Mouse (Mus musculus) left cerebral cortex, adult 2 months (tissue): Measurements from ENCODE around the gene Adgrv1. TPM values are rescaled to one million over a fixed set of nuclear protein-coding genes. Genes with fewer than 3 reads are reported as not detected.

Experiments used
- DNase-seq, 2 experiments: peaks; one replicate each; pipeline ENCODE4 v3.0.0; 2021 to 2022; ENCODE audit warnings: low spot score in 2 of 2, mixed read lengths in 1 of 2; ENCODE audit errors: extremely low spot score in 1 of 2
- H3K27ac ChIP-seq: fragments of 200-600 bp; 2 replicates; pipeline ENCODE4 v1.8.1; 2022
- H3K4me3 ChIP-seq: fragments of 200-600 bp; 2 replicates; pipeline ENCODE4 v1.8.1; 2022
- CTCF ChIP-seq: fragments of 200-600 bp; IDR thresholded peaks from 2 replicates; pipeline ENCODE4 v1.8.1; 2022; ENCODE audit warnings: antibody characterized with exemption, mild to moderate bottlenecking, moderate library complexity
- intact Hi-C: fragments of 180-260 bp; cut with DNase I; formaldehyde crosslinking; loops from one replicate; pipeline ENCODE4 v1.15.1; 2025
- total RNA-seq, 2 experiments: library from RNA; stranded (reverse); gene quantifications; 2 replicates each; pipeline ENCODE4 v1.2.3; 2021

The Adgrv1 gene
- total RNA-seq, 2 experiments from 2014 or later, result 1.4 to 1.6 TPM

DNA sequence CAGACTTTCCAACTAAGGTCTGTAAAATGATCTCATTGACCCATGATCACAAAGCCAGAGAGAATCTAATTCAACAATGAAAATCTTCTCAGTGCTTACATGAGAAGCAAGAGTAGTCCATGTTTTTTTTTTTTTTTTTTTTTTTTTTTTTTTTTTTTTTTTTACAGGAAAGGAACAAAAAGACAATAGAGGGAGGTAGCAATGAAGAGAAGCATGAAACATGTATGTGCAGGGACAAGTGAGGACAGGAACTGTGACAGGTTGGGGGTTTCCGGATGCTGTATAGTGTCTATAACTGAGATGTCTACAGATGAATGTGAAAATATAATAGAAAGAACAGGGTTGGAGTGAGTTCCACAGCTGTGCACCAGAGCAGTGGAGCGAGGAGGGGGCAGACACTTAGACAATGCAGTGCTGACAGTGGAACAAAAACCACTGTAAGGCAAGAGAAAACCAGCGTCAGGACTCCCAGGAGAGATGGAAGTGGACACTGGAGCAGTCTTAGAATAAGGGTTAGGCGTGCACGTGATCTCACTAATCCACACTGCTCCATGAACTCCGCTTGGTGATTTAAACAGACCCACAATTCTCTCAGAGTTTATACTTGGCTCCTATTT, 490.6 kb downstream of the Adgrv1 start:
- intact Hi-C loops, result no loop called here
- DNase-seq, result no peak
- H3K27ac ChIP-seq, result no peak overlapping the region
- TF ChIP-seq CTCF, result no peak
- no peak overlapping the region for H3K4me3 ChIP-seq

DNA sequence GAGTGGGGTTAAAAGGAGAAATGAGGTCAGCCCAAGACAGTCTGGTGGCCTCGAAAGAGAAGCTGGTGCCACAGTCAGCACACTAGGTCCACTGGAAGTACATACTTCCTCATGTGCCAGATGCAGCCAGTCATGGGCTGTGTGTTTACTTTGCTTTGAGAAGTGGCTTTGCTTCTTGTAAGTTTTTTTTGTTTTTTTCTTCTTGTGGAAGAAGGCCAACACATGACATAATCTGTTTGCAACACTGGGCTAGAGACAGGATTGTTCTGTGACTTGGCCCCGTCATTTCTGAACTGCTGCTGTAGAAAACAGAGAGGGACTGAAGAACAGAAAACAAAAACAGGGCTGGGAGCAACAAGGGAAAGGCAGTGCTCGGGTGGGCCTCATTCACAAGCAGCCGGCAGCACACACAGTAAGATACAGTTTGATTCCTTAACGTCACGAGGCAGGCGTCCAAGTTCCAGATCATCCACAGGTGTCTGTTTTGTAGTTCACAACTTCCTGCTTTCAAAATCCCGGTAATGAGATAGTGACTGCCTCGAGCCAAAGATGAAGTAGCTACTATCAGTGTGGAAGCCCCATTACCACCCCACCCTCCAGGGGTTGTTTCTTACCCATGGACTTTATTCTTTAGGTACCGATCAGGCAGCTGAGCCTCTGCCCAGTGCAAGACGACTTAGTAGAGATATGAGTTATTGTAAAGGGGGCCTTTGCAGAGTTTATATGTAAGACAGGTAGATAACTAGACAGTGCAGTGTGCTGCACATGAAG, 496.1 kb downstream of the Adgrv1 start:
- no peak for DNase-seq
- TF ChIP-seq CTCF, result no peak
- peak overlapping the region; percentile 61 for H3K27ac ChIP-seq
- H3K4me3 ChIP-seq, result no peak overlapping the region
- intact Hi-C loops, result no loop called here

DNA sequence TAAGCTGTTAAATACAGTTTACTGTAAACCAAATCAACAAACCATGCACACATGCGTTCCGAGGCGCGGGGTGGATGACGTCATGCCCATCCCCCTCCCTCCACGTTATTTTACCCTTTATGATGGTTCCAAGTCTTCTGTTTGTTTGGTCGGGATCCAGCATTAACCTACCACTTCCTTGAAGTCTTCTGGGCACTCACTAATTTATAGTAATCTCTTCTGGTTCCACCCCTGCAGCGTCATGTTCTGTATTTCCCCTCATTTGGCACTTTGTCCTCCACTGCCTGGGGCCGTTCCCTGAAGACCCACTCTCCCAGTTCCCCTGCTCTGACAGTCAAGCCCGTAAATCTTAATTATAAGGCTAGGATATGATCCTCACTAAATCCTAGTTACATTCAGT, 497.0 kb downstream of the Adgrv1 start:
- DNase-seq, result no peak
- Histone ChIP-seq H3K4me3 (no peak overlapping the region), H3K27ac (peak overlapping the region; percentile 61; the same call in 1 of the 2 replicates)
- TF ChIP-seq CTCF, result no peak
- intact Hi-C loops, result no loop called here

DNA sequence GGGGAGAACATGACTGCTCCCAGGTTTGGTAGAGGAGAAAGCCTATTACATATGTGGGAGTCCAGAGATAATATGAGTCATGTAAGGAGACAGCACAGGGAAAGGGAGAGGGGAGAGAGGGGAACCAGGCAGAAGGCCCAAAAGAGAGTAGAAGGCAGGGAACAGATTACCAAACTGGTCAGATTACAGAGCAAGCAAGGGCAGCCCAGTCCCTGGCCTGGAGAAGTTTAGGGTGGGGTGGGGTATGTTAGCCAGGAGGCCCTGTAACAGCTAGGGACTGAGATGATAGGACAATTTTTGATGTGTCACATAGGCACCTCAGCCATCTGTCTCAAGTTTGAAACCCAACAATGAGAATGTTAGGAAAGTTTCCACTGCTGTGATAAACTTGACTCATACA, 498.5 kb downstream of the Adgrv1 start:
- H3K4me3 ChIP-seq, result no peak overlapping the region
- intact Hi-C loops, result no loop called here
- no peak for DNase-seq
- H3K27ac ChIP-seq, result no peak overlapping the region
- no peak for TF ChIP-seq CTCF

DNA sequence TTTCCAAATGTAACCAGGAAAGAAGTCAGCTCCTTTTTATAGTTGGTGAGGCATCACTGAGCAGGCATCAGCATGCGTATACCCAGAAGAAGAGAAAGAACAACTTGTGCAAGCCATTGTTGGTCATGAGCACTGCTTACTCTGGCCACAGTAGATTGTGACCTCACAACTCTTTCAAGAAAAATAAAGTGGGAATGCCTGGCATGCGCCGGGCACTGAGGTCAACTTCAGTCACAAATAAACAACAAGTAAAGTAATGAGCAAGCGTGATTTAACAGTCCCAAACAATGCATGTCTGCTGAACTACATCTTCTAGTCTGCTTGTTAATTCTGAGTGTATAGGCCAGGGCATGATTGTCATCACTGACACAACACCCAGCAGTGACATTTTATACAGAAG, 499.6 kb downstream of the Adgrv1 start:
- intact Hi-C loops, result no loop called here
- no peak for DNase-seq
- no peak overlapping the region for H3K4me3 ChIP-seq
- TF ChIP-seq CTCF, result no peak
- no peak overlapping the region for H3K27ac ChIP-seq

DNA sequence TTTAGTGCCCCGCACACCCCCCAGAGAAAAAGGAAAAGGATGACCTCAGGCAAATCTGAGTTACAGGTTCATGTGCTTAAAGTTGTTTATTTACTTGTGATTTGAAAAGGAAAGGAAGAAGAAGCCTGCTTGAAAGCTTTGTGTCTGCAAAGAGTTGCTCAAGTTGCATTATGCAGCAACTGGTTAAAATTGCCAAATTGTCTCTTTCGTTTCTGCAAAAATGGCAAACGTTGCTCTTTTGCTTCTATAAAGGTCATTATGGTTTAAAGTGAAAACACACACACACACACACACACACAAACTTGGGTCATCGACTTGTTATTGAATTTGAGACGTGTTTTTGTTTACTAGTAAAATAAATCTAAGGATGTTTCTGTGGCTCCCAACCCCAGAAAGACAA, 500.3 kb downstream of the Adgrv1 start:
- intact Hi-C loops, result no loop called here
- no peak for TF ChIP-seq CTCF
- Histone ChIP-seq H3K4me3 (no peak overlapping the region), H3K27ac (no peak overlapping the region)
- DNase-seq, result no peak

DNA sequence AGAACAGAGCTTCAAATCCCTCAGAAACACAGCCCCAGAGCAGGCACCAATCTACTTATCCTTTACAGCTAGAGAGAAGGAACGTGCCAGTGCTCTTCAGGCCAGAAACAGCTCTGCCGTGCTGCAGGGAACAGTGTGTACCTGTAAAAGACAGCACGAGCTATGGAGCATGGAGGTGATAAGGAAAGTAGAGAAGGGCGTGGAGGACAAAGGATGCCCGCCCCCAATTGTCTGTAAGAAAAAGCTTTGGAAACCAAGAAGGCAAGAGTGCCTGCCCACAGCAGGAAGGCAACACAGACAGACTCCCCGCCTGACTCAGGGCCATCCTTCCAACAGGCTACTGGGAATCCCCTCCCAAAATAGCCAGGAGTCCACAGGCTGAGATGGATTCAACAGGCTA, 501.1 kb downstream of the Adgrv1 start:
- Histone ChIP-seq H3K27ac (no peak overlapping the region), H3K4me3 (no peak overlapping the region)
- TF ChIP-seq CTCF, result no peak
- no peak for DNase-seq
- intact Hi-C loops, result no loop called here

DNA sequence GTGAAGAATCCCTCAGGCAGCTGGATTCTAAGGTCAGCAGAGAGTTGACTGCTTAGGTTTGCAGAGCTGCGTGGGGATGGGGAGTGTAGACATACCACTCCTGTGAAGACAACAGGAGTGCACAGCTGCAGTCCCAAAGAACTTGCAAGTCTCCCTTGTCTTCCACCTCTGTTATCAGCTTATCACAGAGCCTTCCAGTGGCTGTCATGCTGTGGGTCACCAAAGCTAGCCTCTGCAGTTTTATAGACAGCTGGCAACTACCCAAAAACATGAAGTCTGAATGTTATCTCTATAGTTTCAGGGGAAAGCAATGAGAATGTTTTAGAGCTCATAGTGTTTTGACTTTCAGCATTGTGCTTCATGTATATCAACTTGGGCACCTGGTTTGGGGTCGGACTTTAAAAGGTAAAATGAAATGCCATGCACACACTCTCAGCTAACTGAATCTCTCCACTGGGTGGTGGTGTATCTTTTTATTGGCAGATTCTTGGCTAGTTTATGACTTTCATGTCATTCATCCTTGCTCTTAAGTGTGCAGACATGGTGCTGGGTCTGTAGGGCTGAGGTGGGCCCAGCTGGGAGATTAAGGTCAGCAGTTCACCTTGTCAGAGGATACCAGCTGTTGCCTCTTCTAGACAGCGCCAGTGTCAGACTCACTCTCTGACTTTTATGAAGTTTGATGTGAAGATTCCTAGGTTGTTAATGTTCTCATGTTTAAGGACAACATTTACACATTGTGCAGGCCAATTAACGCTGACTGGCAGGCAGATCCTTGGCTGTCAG, 502.0 kb downstream of the Adgrv1 start:
- Histone ChIP-seq H3K4me3 (no peak overlapping the region), H3K27ac (no peak overlapping the region)
- no peak for DNase-seq
- no peak for TF ChIP-seq CTCF
- intact Hi-C loops, result no loop called here

DNA sequence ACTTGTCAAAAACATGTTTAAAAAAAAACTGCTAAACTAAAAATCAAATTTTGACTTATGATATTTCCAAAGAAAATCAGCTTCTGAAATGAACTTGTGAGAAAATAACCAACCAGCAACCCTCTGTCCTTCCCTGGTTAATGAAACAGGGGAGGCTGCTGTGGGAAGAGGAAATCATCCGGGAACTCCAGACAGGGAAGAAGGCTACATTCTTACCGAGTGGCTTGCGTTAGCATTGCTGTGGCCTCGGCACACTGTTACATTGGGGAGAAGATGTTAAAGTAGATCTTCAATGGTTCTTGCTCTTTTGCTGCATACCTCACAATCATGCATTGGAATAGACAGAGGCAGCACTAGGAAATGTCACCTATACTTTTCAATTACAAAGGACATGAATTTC, 507.1 kb downstream of the Adgrv1 start:
- TF ChIP-seq CTCF, result no peak
- intact Hi-C loops, result no loop called here
- no peak overlapping the region for H3K27ac ChIP-seq
- DNase-seq, result no peak
- H3K4me3 ChIP-seq, result no peak overlapping the region

DNA sequence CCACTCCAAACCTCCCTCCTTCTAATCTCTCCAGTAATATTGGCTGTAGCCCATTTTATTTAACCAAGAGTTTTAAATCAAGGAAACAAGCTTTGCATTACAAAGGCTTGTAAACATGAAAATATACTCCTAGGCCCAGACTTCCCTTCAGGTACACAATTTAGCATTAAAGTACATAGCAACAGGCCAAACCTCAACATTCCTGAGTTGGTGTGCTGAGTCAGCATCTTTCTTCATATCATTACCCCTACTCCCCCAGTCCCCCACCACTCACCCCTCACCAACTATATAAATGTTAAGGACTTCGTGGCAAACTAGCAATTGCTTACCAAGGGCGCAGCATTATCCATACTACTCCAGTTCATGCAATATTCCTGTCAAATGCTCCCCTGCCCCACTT, 510.7 kb downstream of the Adgrv1 start:
- intact Hi-C loops, result no loop called here

DNA sequence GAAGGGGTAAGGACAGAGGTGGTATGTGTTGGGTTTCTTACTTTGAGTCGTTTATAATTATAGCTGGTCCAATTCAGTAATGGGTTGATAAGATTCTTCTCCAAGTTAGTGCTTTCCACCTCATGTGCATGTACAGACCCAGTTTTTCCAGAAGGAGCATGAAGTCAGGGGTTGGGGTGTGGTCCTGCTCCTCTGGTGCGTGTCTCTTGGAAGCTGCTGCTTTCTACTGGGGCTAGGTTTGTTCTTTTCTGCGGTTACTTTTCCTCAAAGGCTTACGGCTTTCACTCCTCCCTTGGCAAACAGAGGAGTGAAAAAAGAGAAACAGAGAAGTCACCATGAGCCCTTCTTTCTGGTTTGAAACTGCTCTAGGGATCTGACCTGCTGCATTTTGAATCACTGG, 522.5 kb downstream of the Adgrv1 start:
- DNase-seq, result no peak
- Histone ChIP-seq H3K27ac (no peak overlapping the region), H3K4me3 (no peak overlapping the region)
- no peak for TF ChIP-seq CTCF
- intact Hi-C loops, result no loop called here

More for the DNA sequence above, 510.7 kb downstream of the Adgrv1 start:
- H3K4me3 ChIP-seq, result no peak overlapping the region
- no peak for TF ChIP-seq CTCF
- no peak overlapping the region for H3K27ac ChIP-seq
- DNase-seq, result no peak

DNA sequence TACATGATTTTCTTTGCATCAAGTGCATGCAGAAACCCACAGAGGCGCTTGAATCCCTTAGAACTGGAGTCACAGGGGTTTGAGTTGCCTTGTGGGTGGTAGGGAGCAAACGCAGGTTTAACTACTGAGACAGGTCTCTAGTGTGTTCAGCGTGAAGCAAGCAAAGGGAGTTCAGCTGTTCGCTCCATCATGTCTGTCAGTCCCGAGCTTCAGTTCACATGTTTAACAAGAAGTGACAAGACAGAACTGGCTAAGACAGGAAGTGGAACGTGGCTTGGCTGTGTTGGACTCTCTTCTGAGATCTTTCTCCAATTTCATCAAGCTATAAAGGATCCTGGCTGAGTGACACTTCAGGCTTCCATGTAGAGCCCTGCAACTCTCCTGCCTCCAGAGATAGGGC, 523.3 kb downstream of the Adgrv1 start:
- Histone ChIP-seq H3K27ac (no peak overlapping the region), H3K4me3 (no peak overlapping the region)
- no peak for TF ChIP-seq CTCF
- intact Hi-C loops, result loop anchor here (5.0 kb wide), 1 partner anchor 227 kb away; the partner anchor contains the start of gene Arrdc3
- DNase-seq, result no peak
